Mouse (Mus musculus): ENCODE measurements around the gene Cnpy2. TPM values are rescaled to one million over a fixed set of nuclear protein-coding genes. Genes with fewer than 3 reads are reported as not detected.

The Cnpy2 gene
- polyA plus RNA-seq, 1 experiment from 2014 or later = 209 TPM

DNA sequence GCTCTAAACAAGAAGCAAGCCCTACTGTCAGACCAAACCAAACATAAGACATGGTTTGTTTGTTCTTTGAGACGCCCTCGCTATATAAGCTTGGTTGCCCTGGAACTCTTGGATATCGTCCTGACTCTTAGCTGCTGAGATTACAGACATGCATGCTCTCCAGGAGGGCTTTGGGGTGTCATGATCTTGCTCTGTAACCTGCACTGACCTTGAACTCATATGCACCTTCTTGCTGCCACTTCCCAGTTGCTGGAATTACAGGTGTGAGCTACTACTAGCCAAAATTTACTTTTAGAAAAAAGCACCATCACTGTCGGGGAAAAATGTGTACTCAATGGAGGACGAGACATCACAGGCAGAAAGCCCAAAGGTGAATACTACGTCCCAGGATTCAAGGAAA, 47.3 kb downstream of the Cnpy2 start:
- peaks cover 23% of the 10 kb centered on the region for H3K4me1 ChIP-seq (replicated peaks)
- H3K4me3 ChIP-seq = peak overlapping the region; percentile 68; the same call in 1 of the 2 replicates
- H3K27ac ChIP-seq (ENCODE audit: poor library complexity, severe bottlenecking) = peak overlapping the region; percentile 87
- ATAC-seq (ENCODE audit: insufficient number of reproducible peaks, low FRiP score) = no peak
- peak overlapping the region; percentile 77; the same call in 1 of the 2 replicates for H3K9ac ChIP-seq
- H3K36me3 ChIP-seq = peaks cover 10% of the 10 kb centered on the region
- 79% methylated on average over 6 of the region's 6 CpGs for WGBS
- H3K9me3 ChIP-seq (replicated peaks) = 0 out of 2 replicates have a peak, but pooled peaks cover 2% of the 10 kb centered on the region
- peak overlapping the region; percentile 90 for H3K4me2 ChIP-seq
- H3K27me3 ChIP-seq (replicated peaks) = no peaks in the 10 kb centered on the region

DNA sequence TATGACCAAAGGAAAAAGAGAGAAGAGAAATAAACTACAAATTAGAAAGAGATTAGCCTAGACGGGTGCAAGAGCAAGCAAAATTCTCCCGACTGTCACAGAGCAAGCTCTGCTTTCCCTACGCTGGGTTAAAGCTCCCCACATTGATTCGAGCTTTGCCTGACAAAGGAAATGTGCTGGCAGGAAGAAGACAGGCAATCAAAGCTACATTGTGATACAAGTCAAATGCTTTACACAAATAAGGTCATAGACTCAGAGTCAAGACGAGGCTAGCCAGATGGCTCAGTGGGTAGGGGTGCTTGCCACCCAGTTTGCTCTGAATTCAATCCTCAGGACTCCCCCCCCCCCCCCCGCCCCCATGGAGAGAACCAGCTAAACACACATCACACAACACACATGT, 47.8 kb downstream of the Cnpy2 start:
- H3K36me3 ChIP-seq = peaks cover 7% of the 10 kb centered on the region
- H3K4me3 ChIP-seq = no peak overlapping the region
- H3K9ac ChIP-seq = no peak overlapping the region
- peaks cover 23% of the 10 kb centered on the region for H3K4me1 ChIP-seq (replicated peaks)
- 0 out of 2 replicates have a peak, but pooled peaks cover 2% of the 10 kb centered on the region for H3K9me3 ChIP-seq (replicated peaks)
- H3K4me2 ChIP-seq = no peak overlapping the region
- no peak overlapping the region for H3K27ac ChIP-seq (ENCODE audit: poor library complexity, severe bottlenecking)
- H3K27me3 ChIP-seq (replicated peaks) = no peaks in the 10 kb centered on the region
- no peak for ATAC-seq (ENCODE audit: insufficient number of reproducible peaks, low FRiP score)
- 66% methylated on average over 5 of the region's 6 CpGs for WGBS

DNA sequence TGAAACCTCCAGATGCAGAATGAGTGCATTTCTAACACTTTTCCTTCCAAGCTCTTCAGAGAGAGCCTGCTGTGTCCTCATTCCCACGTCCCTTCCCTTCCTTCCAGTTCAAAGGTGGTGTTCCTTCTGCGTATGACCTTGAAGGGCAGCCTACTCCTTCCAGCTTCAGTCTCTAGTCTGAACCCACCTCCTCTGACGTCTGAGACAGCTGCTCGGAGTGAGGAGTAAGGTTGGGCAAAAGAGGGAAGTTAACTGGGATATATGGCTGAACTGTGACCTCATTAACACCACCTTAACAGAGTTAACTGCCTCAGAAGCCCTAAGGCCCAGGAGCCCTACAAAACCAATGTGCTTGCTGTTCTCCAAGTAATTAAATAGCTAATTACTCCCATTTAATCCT, 48.3 kb downstream of the Cnpy2 start:
- Histone ChIP-seq H3K27ac (ENCODE audit: poor library complexity, severe bottlenecking) (no peak overlapping the region), H3K27me3 (replicated peaks) (no peaks in the 10 kb centered on the region), H3K9me3 (replicated peaks) (0 out of 2 replicates have a peak, but pooled peaks cover 2% of the 10 kb centered on the region), H3K36me3 (peaks cover 1% of the 10 kb centered on the region), H3K4me3 (no peak overlapping the region), H3K4me2 (no peak overlapping the region), H3K4me1 (replicated peaks) (peaks cover 23% of the 10 kb centered on the region), H3K9ac (no peak overlapping the region)
- WGBS = 59% methylated on average over 4 of the region's 4 CpGs
- ATAC-seq (ENCODE audit: insufficient number of reproducible peaks, low FRiP score) = no peak

DNA sequence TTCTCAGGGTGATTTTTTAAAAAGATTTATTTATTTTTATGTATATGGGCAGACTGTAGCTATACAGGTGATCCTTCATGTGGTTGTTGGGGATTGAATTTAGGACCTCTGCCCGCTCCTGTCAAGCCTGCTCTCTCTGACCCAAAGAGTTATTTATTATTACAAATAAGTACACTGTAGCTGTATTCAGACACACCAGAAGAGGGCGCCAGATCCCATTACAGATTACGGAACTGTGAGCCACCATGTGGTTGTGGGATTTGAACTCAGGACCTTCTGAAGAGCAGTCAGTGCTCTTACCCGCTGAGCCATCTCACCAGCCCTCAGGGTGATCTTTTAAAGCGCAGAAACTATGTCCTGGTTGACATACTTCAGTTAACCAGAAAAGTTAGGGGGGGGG, 49.9 kb downstream of the Cnpy2 start:
- no peak overlapping the region for H3K9ac ChIP-seq
- 79% methylated on average over 5 of the region's 5 CpGs for WGBS
- ATAC-seq (ENCODE audit: insufficient number of reproducible peaks, low FRiP score) = no peak
- 0 out of 2 replicates have a peak, but pooled peaks cover 2% of the 10 kb centered on the region for H3K9me3 ChIP-seq (replicated peaks)
- no peak overlapping the region for H3K4me2 ChIP-seq
- H3K27ac ChIP-seq (ENCODE audit: poor library complexity, severe bottlenecking) = no peak overlapping the region
- peaks cover 31% of the 10 kb centered on the region for H3K4me1 ChIP-seq (replicated peaks)
- no peak overlapping the region for H3K4me3 ChIP-seq
- H3K27me3 ChIP-seq (replicated peaks) = no peaks in the 10 kb centered on the region
- no peaks in the 10 kb centered on the region for H3K36me3 ChIP-seq

DNA sequence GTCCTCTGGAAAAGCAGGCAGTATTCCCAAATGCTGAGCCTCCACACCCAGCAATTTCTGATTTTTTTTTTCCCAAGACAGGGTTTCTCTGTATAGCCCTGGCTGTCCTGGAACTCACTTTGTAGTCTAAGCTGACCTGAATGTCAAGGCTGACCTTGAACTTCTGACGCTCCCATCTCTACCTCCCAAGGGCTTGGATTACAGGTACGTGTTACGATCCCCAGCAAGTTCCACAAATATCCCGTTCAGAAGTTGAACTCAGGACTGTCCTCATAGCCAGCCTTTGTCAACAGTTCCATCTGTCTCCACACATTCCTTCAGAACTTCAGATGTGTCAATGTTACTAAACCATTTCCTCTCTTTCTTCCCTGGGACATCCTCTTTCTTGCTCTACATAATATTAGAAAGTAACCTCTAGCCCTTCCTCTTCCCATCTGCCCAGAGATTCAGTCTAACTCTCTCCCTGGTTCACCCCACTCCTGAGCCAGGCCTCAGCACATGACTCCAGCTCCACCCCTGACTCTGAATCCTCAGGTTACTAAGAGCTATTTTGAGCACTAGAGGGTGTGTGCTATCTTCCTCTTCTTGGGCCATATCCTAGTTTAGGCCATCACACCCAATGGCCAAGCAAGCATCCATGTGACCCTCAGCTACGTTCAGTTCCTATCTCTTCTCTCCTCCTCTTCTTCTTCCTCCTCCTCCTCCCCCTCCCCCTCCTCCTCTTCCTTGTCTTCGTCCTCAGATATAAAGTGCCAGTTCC, 50.9 kb downstream of the Cnpy2 start:
- Histone ChIP-seq H3K36me3 (peaks cover 1% of the 10 kb centered on the region), H3K27me3 (replicated peaks) (no peaks in the 10 kb centered on the region), H3K9me3 (replicated peaks) (0 out of 2 replicates have a peak, but pooled peaks cover 2% of the 10 kb centered on the region), H3K27ac (ENCODE audit: poor library complexity, severe bottlenecking) (peak overlapping the region; percentile 13; the same call in 1 of the 2 replicates), H3K4me3 (no peak overlapping the region), H3K9ac (no peak overlapping the region), H3K4me2 (no peak overlapping the region), H3K4me1 (replicated peaks) (peaks cover 29% of the 10 kb centered on the region)
- no peak for ATAC-seq (ENCODE audit: insufficient number of reproducible peaks, low FRiP score)
- 51% methylated on average over 6 of the region's 6 CpGs for WGBS

DNA sequence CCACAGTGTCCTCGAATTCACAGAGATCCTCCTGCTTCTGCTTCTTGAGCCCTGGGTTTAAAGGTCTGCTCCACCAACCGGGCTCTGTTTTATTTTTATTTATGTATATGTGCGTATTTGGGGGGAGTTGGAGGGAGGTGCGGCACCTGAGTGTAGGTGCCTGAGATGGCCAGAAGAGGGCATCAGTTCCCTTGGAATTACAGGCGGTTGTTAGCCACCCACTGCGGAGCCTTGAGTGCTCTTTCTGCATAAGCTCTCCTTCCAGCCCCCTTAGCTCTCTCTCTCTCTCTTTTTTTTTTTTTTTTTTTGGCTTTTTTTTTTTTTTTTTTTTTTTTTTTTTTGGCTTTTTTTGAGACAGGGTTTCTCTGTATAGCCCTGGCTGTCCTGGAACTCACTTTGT, 52.1 kb downstream of the Cnpy2 start:
- 73% methylated on average over 6 of the region's 6 CpGs for WGBS
- Histone ChIP-seq H3K9me3 (replicated peaks) (0 out of 2 replicates have a peak, but pooled peaks cover 2% of the 10 kb centered on the region), H3K27me3 (replicated peaks) (no peaks in the 10 kb centered on the region), H3K36me3 (peaks cover 13% of the 10 kb centered on the region), H3K4me2 (no peak overlapping the region), H3K27ac (ENCODE audit: poor library complexity, severe bottlenecking) (no peak overlapping the region), H3K4me1 (replicated peaks) (peaks cover 38% of the 10 kb centered on the region), H3K9ac (no peak overlapping the region), H3K4me3 (no peak overlapping the region)
- no peak for ATAC-seq (ENCODE audit: insufficient number of reproducible peaks, low FRiP score)

DNA sequence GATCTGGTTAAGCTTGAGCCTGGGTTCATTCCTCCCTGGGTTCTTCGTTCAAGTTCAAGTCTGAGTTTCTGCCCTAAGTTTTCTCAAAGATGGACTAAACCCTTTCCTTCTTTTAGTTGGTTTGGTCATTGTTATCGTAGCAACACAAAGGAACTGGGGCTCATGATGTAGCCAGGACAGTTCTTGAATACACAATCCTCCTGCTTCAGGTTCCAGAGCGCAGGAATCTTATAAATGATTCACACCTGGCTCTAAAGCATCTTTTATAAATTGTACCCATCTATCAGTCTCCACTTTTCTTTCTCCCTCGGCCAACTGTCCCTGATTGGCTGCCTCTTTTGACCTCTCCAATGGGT, 53.8 kb downstream of the Cnpy2 start:
- peaks cover 36% of the 10 kb centered on the region for H3K4me1 ChIP-seq (replicated peaks)
- H3K4me2 ChIP-seq = peak overlapping the region; percentile 87
- WGBS = 50% methylated on average over 4 of the region's 4 CpGs
- H3K9me3 ChIP-seq (replicated peaks) = 0 out of 2 replicates have a peak, but pooled peaks cover 2% of the 10 kb centered on the region
- peaks cover 29% of the 10 kb centered on the region for H3K36me3 ChIP-seq
- H3K27ac ChIP-seq (ENCODE audit: poor library complexity, severe bottlenecking) = peak overlapping the region; percentile 91
- no peaks in the 10 kb centered on the region for H3K27me3 ChIP-seq (replicated peaks)
- no peak for ATAC-seq (ENCODE audit: insufficient number of reproducible peaks, low FRiP score)
- H3K9ac ChIP-seq = peak overlapping the region; percentile 95
- peak overlapping the region; percentile 82 for H3K4me3 ChIP-seq

DNA sequence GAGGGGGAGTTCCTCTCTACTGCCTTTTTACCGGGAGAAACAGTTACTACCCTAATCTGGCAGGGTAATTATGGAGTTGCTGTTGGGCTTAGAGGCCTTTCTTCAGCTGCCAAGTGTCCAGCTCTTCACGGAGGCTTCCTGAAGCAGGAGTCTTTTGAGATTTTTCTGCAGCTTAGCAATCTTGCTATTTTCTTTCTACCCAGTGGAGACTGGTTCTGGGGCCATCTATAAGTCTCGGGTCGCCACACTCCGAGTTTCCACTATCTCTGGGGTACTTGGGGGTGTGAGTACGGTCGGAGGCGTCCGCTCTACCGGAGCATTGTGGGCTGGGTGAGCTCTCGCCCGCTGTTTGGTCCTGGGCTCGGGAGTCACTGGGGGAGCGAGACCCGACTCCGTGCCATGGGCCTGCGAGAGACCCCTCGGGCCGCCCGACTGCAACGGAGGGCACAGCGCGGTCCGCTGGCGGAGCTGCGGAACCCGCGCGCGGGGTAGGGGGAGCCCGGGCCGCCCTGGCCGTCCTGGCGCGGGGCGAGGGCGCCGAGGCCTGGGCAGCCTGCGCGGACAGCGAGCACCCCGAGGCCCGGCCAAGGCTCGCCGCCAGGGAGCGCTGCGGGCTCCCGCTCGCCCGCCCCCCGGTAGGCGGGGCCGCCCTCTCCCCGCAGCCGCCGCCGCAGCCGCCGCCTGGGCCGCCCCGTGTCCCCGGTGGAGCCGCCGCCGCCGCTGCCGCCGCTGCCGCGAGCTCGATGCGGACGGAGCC, 54.4 kb downstream of the Cnpy2 start, which contains the start of gene Ankrd52:
Gene Ankrd52, plus strand, starts transcription at position 661 of the 757 bp plus-strand sequence.
- peaks cover 33% of the 10 kb centered on the region for H3K36me3 ChIP-seq
- H3K9ac ChIP-seq = peak within 1 kb of the TSS; percentile 95
- peak; percentile 93 for ATAC-seq (ENCODE audit: insufficient number of reproducible peaks, low FRiP score)
- no peaks in the 10 kb centered on the region for H3K27me3 ChIP-seq (replicated peaks)
- WGBS = under 1% methylated on average over 55 of the region's 73 CpGs
- peak within 1 kb of the TSS; percentile 82 for H3K4me3 ChIP-seq
- H3K27ac ChIP-seq (ENCODE audit: poor library complexity, severe bottlenecking) = peak within 1 kb of the TSS; percentile 91
- H3K4me1 ChIP-seq (replicated peaks) = peaks cover 36% of the 10 kb centered on the region
- H3K4me2 ChIP-seq = peak within 1 kb of the TSS; percentile 87
- 0 out of 2 replicates have a peak, but pooled peaks cover 2% of the 10 kb centered on the region for H3K9me3 ChIP-seq (replicated peaks)

Other genes with a start within 250 kb of the Cnpy2 start
- gene Atp5b, start 239.2 kb upstream of the Cnpy2 start, polyA plus RNA-seq (2016; fragmentation: Nextera tagmentation; extraction: Ambion mirVana) = 4,835 and 4,880 TPM in 2 replicates
- gene Baz2a, start 230.9 kb upstream of the Cnpy2 start, polyA plus RNA-seq (2016; fragmentation: Nextera tagmentation; extraction: Ambion mirVana) = 11.3 and 12.2 TPM in 2 replicates
- gene Rbms2, start 142.2 kb upstream of the Cnpy2 start, polyA plus RNA-seq (2016; fragmentation: Nextera tagmentation; extraction: Ambion mirVana) = 43.4 and 44.1 TPM in 2 replicates
- gene Gls2, start 128.0 kb upstream of the Cnpy2 start, polyA plus RNA-seq (2016; fragmentation: Nextera tagmentation; extraction: Ambion mirVana) = 0.47 and 1.7 TPM in 2 replicates
- gene Spryd4, start 110.7 kb upstream of the Cnpy2 start, polyA plus RNA-seq (2016; fragmentation: Nextera tagmentation; extraction: Ambion mirVana) = 35.7 and 36.4 TPM in 2 replicates
- gene Mip, start 96.6 kb upstream of the Cnpy2 start, polyA plus RNA-seq (2016; fragmentation: Nextera tagmentation; extraction: Ambion mirVana) = not detected in 2 replicates
- 37.6 and 44.5 TPM in 2 replicates for gene Timeless, start 90.4 kb upstream of the Cnpy2 start, polyA plus RNA-seq (2016; fragmentation: Nextera tagmentation; extraction: Ambion mirVana)
- gene Apon, start 68.4 kb upstream of the Cnpy2 start, polyA plus RNA-seq (2016; fragmentation: Nextera tagmentation; extraction: Ambion mirVana) = 0.20 and 0.31 TPM in 2 replicates
- gene Apof, start 53.8 kb upstream of the Cnpy2 start, polyA plus RNA-seq (2016; fragmentation: Nextera tagmentation; extraction: Ambion mirVana) = 0.45 TPM in 1 of 2 replicates, not detected in the other
- 11.2 and 12.2 TPM in 2 replicates for gene Stat2, start 51.9 kb upstream of the Cnpy2 start, polyA plus RNA-seq (2016; fragmentation: Nextera tagmentation; extraction: Ambion mirVana)
- 1.2 and 1.8 TPM in 2 replicates for gene Il23a, start 23.7 kb upstream of the Cnpy2 start, polyA plus RNA-seq (2016; fragmentation: Nextera tagmentation; extraction: Ambion mirVana)
- gene Pan2, start 19.1 kb upstream of the Cnpy2 start, polyA plus RNA-seq (2016; fragmentation: Nextera tagmentation; extraction: Ambion mirVana) = 30.0 and 31.7 TPM in 2 replicates
- gene Cs, start 15.3 kb downstream of the Cnpy2 start, polyA plus RNA-seq (2016; fragmentation: Nextera tagmentation; extraction: Ambion mirVana) = 418 and 430 TPM in 2 replicates
- gene Coq10a, start 46.5 kb downstream of the Cnpy2 start, polyA plus RNA-seq (2016; fragmentation: Nextera tagmentation; extraction: Ambion mirVana) = 15.9 and 16.2 TPM in 2 replicates
- 10.6 and 11.3 TPM in 2 replicates for gene Ankrd52, start 54.7 kb downstream of the Cnpy2 start, polyA plus RNA-seq (2016; fragmentation: Nextera tagmentation; extraction: Ambion mirVana)
- 0.28 and 0.42 TPM in 2 replicates for gene Slc39a5, start 78.8 kb downstream of the Cnpy2 start, polyA plus RNA-seq (2016; fragmentation: Nextera tagmentation; extraction: Ambion mirVana)
- 57.3 and 57.9 TPM in 2 replicates for gene Nabp2, start 89.0 kb downstream of the Cnpy2 start, polyA plus RNA-seq (2016; fragmentation: Nextera tagmentation; extraction: Ambion mirVana)
- 27.7 and 29.9 TPM in 2 replicates for gene Rnf41, start 89.2 kb downstream of the Cnpy2 start, polyA plus RNA-seq (2016; fragmentation: Nextera tagmentation; extraction: Ambion mirVana)
- 83.3 and 86.9 TPM in 2 replicates for gene Smarcc2, start 136.8 kb downstream of the Cnpy2 start, polyA plus RNA-seq (2016; fragmentation: Nextera tagmentation; extraction: Ambion mirVana)
- gene Myl6, start 171.7 kb downstream of the Cnpy2 start, polyA plus RNA-seq (2016; fragmentation: Nextera tagmentation; extraction: Ambion mirVana) = 1,237 and 1,275 TPM in 2 replicates
- 3.0 and 4.0 TPM in 2 replicates for gene Myl6b, start 176.2 kb downstream of the Cnpy2 start, polyA plus RNA-seq (2016; fragmentation: Nextera tagmentation; extraction: Ambion mirVana)
- gene Esyt1, start 203.4 kb downstream of the Cnpy2 start, polyA plus RNA-seq (2016; fragmentation: Nextera tagmentation; extraction: Ambion mirVana) = 25.0 and 26.5 TPM in 2 replicates
- gene Zc3h10, start 225.3 kb downstream of the Cnpy2 start, polyA plus RNA-seq (2016; fragmentation: Nextera tagmentation; extraction: Ambion mirVana) = 10.2 and 11.9 TPM in 2 replicates
- 2,275 and 2,341 TPM in 2 replicates for gene Rpl41, start 226.8 kb downstream of the Cnpy2 start, polyA plus RNA-seq (2016; fragmentation: Nextera tagmentation; extraction: Ambion mirVana)
- 132 and 136 TPM in 2 replicates for gene Pa2g4, start 243.5 kb downstream of the Cnpy2 start, polyA plus RNA-seq (2016; fragmentation: Nextera tagmentation; extraction: Ambion mirVana)